In genomic region chr4:137593601-137594495, GRCm38 (mm10) we compare ENCODE assay signal across 8 mouse cellular contexts. TPM values are rescaled to one million over a fixed set of nuclear protein-coding genes. Genes with fewer than 3 reads are reported as not detected.
DNase-seq lines count a peak whose midpoint lies in the region; ATAC-seq lines count a peak whose summit lies in the region.

Usp48 (plus strand) TSS chr4:137593755.

- DNase-seq in adipocyte (ENCODE audit: low spot score) = peak; percentile 99
- peak; percentile 100 for DNase-seq in embryo, embryonic 10 days (ENCODE audit: low spot score)
- DNase-seq in gastrocnemius, postnatal 10 days = peak; percentile 100
- DNase-seq in induced T-regulatory cell, adult 2 months (ENCODE audit: low read depth) = peak; percentile 99
- peak; percentile 96 to 99 for DNase-seq in left cerebral cortex, adult 9 months (ENCODE audit: low spot score in 2 of 2)
- peak; percentile 100 for DNase-seq in right cerebral cortex, postnatal 14 days
- DNase-seq in urinary bladder, postnatal 36 days (ENCODE audit: low spot score in 2 of 2) = peak; percentile 95 to 98

- peak; percentile 90 for ATAC-seq in megakaryocyte progenitor cell, adult 5-6 weeks (replicated peaks; ENCODE audit: poor library complexity)

RNA-seq across cellular contexts. Expression of gene Usp48, which starts in this region (rescaled TPM):
- 10 to 100 TPM; 26.4 to 44.1 TPM for total RNA-seq in gastrocnemius, postnatal 10 days (2021)
- 91.5 and 96.8 TPM in 2 replicates for total RNA-seq in megakaryocyte progenitor cell, adult 5-6 weeks (2015)
- total RNA-seq in megakaryocyte progenitor cell, adult 5-6 weeks (2017) = 107 and 151 TPM in 2 replicates

Comparison
In these comparisons a context has a peak if more than half of its experiments do, and no peak if none do; other contexts are left out.
1. Peak in every context shown above with its lines: DNase-seq and ATAC-seq.